Mouse (Mus musculus): Measurements from ENCODE around the gene Gskip. TPM values are rescaled to one million over a fixed set of nuclear protein-coding genes. Genes with fewer than 3 reads are reported as not detected.

Gskip gene
- total RNA-seq, 2 experiments from 2014 or later, result 25.3 to 26.7 TPM

DNA sequence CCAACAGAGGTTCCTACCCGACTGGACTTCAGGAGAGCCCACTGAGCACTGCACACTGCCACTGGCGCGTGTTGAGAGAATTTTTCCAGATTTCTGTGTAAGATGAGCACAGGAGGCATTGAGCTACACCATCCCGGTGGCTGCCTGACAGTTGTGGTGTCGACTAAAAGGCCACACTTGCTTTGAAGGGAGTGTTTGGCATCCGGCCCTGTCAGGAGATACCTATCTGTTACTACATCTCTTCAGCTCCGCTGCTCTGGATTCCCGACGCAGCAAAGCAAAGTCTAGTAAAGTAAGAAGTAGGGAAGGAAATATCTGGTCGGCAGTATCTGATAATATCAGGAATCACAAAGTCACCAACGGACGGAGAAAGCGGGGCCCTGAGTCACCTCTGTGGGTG, 4.8 kb downstream of the Gskip start:
- no peak overlapping the region for H3K4me3 ChIP-seq
- TF ChIP-seq CTCF (conservative IDR thresholded peaks at IDR 0.05), result no peak
- DNase-seq (ENCODE audit: low spot score in 2 of 2), result no peak
- no peak overlapping the region for H3K27ac ChIP-seq

DNA sequence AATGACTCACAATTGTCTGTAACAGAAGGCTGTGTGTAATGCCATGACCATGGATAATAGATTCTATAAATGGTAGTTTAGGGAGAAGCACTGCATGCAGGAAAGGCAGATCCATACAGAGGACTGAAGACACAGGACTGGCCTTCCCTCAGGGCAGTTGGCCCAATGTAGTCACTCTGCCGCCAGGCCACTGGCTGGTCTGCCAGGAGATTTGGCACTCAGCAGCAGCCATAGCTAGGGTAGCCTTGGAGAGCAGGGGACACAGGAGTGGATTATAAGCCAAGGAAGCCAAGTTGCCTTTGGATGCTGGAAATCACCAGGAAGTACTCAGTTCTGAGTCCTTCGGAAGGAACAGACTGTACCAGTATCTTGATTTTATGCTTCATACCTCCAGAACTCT, 9.4 kb downstream of the Gskip start:
- no peak for TF ChIP-seq CTCF (conservative IDR thresholded peaks at IDR 0.05)
- DNase-seq (ENCODE audit: low spot score in 2 of 2), result no peak
- Histone ChIP-seq H3K4me3 (no peak overlapping the region), H3K27ac (no peak overlapping the region)

DNA sequence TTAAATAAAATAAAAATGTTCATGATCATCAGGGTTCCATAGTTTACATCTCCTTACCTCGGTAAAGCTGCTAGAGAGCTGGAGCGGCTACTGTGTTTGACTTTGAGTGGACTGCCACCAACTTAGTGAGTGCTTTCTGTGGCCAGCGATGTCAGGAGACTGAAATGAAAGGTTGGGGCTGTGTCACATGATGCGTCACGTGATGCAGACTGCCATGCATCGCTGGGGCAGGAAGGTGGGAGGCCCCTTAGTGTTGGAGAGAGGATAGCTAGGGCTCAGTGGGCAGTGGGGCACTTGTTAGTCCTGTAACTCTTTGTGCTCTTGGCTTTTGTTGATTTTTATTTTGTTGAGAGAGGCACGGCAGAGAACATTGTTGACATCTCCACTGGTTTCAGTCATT, 11.2 kb downstream of the Gskip start:
- no peak overlapping the region for H3K4me3 ChIP-seq
- DNase-seq (ENCODE audit: low spot score in 2 of 2), result no peak
- no peak for TF ChIP-seq CTCF (conservative IDR thresholded peaks at IDR 0.05)
- H3K27ac ChIP-seq, result no peak overlapping the region

GRCm38 (mm10) chr12:105697104-105697780, 12.6 kb downstream of the Gskip start:
- Histone ChIP-seq H3K27ac (no peak overlapping the region), H3K4me3 (no peak overlapping the region)
- no peak for TF ChIP-seq CTCF (conservative IDR thresholded peaks at IDR 0.05)
- no peak for DNase-seq (ENCODE audit: low spot score in 2 of 2)

- no peak for TF ChIP-seq CTCF (conservative IDR thresholded peaks at IDR 0.05)
- Histone ChIP-seq H3K4me3 (no peak overlapping the region), H3K27ac (no peak overlapping the region)
- no peak for DNase-seq (ENCODE audit: low spot score in 2 of 2)
These were observed 15.8 kb downstream of the Gskip start for GRCm38 (mm10) chr12:105700433-105700832.

DNA sequence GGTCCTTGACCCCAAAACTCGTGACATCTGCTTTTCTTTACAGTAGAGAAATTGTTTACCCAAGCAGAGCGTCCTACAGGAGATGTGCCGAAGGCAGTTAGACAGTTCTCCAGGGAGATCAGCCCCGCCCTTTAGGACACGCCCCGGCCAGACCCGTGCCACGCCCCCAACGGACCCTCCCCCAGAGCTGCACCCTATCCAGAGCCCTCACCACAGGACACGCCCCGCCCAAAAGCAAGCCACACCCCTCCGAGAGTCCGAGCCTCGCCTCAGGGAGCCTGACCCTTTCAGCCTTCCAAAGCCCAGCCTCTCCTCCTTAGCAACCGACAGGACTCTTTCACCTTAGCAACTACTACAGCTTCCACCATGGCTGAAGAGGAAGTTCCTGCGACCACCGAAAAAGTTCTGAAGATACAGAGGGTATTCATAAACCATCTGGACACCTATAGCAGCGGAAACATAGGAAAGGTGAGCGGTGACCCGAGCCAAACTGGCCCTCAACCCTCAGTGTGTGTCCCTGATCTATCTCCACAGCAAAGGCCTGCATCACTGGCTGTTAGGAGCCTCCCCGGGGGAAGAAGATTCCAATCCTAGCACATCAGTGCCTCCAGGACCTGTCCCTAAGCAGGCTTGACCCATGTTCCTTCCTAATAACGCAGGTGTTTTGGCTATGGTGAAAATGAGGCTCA, 21.3 kb downstream of the Gskip start, which contains the start of gene Ak7:
Gene Ak7, plus strand, starts transcription at position 178 of the 689 bp plus-strand sequence.
- H3K27ac ChIP-seq, result no peak within 1 kb of the TSS
- TF ChIP-seq CTCF (conservative IDR thresholded peaks at IDR 0.05), result no peak
- no peak within 1 kb of the TSS for H3K4me3 ChIP-seq
- no peak for DNase-seq (ENCODE audit: low spot score in 2 of 2)

GRCm38 (mm10) chr12:105718616-105719015, 34.0 kb downstream of the Gskip start:
- Histone ChIP-seq H3K4me3 (peak overlapping the region; percentile 46), H3K27ac (peak overlapping the region; percentile 58)
- DNase-seq (ENCODE audit: low spot score in 2 of 2), result peak; percentile 25 to 34
- TF ChIP-seq CTCF (conservative IDR thresholded peaks at IDR 0.05), result no peak

GRCm38 (mm10) chr12:105720196-105720595, 35.6 kb downstream of the Gskip start:
- DNase-seq (ENCODE audit: low spot score in 2 of 2), result no peak
- Histone ChIP-seq H3K4me3 (no peak overlapping the region), H3K27ac (no peak overlapping the region)
- no peak for TF ChIP-seq CTCF (conservative IDR thresholded peaks at IDR 0.05)

DNA sequence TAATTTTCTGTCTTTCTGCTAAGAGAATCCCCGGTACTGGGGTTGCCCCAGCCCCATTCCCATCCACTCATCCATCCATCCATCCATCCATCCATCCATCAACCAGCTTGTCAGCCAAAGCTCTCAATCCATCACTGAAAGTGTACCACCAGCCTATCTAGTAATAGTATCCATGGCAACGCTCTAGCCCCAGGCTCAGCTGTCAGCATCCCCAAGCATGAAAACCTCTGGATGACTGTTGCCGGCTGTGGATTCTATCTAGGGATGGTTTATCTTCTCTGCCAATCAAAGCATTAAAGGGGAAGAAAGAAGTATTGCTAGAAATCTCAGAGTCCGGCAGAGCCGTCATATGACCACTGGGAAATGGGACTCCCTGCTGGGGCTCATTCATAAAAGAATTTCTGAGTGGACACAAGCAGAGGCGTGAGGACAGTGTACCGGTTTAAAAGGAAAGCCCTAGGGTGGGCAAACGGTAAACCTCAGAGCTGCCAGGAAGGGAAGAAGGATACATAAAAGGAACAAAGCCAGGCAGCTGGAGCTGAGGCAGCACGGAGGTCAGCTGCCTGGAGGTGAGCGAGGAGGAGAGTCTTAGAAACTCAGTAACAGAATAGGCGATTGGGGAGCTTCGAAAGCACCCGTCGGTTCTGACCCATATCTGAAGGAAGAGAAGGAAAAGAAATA, 37.0 kb downstream of the Gskip start:
- no peak for TF ChIP-seq CTCF (conservative IDR thresholded peaks at IDR 0.05)
- Histone ChIP-seq H3K27ac (no peak overlapping the region), H3K4me3 (no peak overlapping the region)
- DNase-seq (ENCODE audit: low spot score in 2 of 2), result no peak

- TF ChIP-seq CTCF (conservative IDR thresholded peaks at IDR 0.05), result peak; percentile 86
- no peak overlapping the region for H3K27ac ChIP-seq
- DNase-seq (ENCODE audit: low spot score in 2 of 2), result peak; percentile 35 to 65
These were observed 38.0 kb downstream of the Gskip start for GRCm38 (mm10) chr12:105722657-105723056.

GRCm38 (mm10) chr12:105724616-105725015, 40.0 kb downstream of the Gskip start:
- no peak for DNase-seq (ENCODE audit: low spot score in 2 of 2)
- Histone ChIP-seq H3K4me3 (no peak overlapping the region), H3K27ac (no peak overlapping the region)
- no peak for TF ChIP-seq CTCF (conservative IDR thresholded peaks at IDR 0.05)

More at GRCm38 (mm10) chr12:105722657-105723056, 38.0 kb downstream of the Gskip start:
- no peak overlapping the region for H3K4me3 ChIP-seq

- DNase-seq (ENCODE audit: low spot score in 2 of 2), result no peak
- TF ChIP-seq CTCF (conservative IDR thresholded peaks at IDR 0.05), result no peak
- Histone ChIP-seq H3K4me3 (no peak overlapping the region), H3K27ac (no peak overlapping the region)
These were observed 41.1 kb downstream of the Gskip start for GRCm38 (mm10) chr12:105725736-105726135.

DNA sequence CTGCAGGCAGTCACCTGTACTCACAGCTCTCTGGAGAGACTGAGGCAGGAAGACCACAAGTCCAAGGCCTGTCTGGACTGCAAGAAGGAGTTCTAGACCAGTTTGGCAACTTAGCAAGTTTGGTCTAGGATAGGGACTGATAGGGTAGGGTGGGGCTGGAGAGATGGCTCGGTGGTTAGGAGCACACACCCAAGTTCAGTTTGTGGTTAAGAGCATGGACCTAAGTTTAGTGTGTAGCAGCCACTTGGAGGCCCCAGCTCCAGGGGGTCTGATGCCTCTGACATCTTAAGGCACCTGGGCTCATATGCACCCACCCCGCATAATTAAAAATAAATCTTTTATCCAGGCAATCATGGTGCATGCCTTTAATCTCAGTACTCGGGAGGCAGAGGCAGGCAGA, 42.6 kb downstream of the Gskip start:
- H3K4me3 ChIP-seq, result no peak overlapping the region

More for the DNA sequence above, 42.6 kb downstream of the Gskip start:
- no peak overlapping the region for H3K27ac ChIP-seq
- TF ChIP-seq CTCF (conservative IDR thresholded peaks at IDR 0.05), result no peak
- no peak for DNase-seq (ENCODE audit: low spot score in 2 of 2)

Measured in layer of hippocampus, adult 2 months (tissue).